Mouse (Mus musculus): ENCODE measurements around the gene Sacs. TPM values are rescaled to one million over a fixed set of nuclear protein-coding genes. Genes with fewer than 3 reads are reported as not detected.
"Not testable (repeated sequence)": the region's sequence is repeated elsewhere in the genome, so short reads cannot be mapped to it uniquely, and the experiment has no call there.

The Sacs gene
- polyA plus RNA-seq, 1 experiment from 2014 or later = 2.3 TPM

- 80% methylated on average over 1 of the region's 1 CpGs for WGBS
- Histone ChIP-seq H3K9ac (no peak overlapping the region), H3K4me1 (no peaks in the 10 kb centered on the region), H3K27me3 (peaks cover 5% of the 10 kb centered on the region; the same call in 1 of the 2 replicates), H3K4me2 (no peak overlapping the region), H3K9me3 (no peaks in the 10 kb centered on the region), H3K27ac (no peak overlapping the region), H3K4me3 (no peak overlapping the region), H3K36me3 (no peaks in the 10 kb centered on the region)
- no peak for ATAC-seq (ENCODE audit: borderline replicate concordance, extremely low read depth, low FRiP score, low TSS enrichment)
Measured at GRCm38 (mm10) chr14:61132556-61132955, 5.7 kb upstream of the Sacs start.

- H3K27ac ChIP-seq = no peak overlapping the region
- H3K27me3 ChIP-seq = peaks cover 11% of the 10 kb centered on the region; the same call in 1 of the 2 replicates
- H3K9me3 ChIP-seq = no peaks in the 10 kb centered on the region
- 61% methylated on average over 5 of the region's 5 CpGs for WGBS
- no peaks in the 10 kb centered on the region for H3K4me1 ChIP-seq
- H3K36me3 ChIP-seq = no peaks in the 10 kb centered on the region
- ATAC-seq (ENCODE audit: borderline replicate concordance, extremely low read depth, low FRiP score, low TSS enrichment) = no peak
- no peak overlapping the region for H3K4me2 ChIP-seq
- no peak overlapping the region for H3K4me3 ChIP-seq
- no peak overlapping the region for H3K9ac ChIP-seq
Measured at GRCm38 (mm10) chr14:61134381-61135030, 3.8 kb upstream of the Sacs start.

GRCm38 (mm10) chr14:61137410-61137809 is 847 bp upstream of the Sacs start:
- Histone ChIP-seq H3K9me3 (no peaks in the 10 kb centered on the region), H3K4me3 (no peak overlapping the region), H3K4me1 (no peaks in the 10 kb centered on the region), H3K36me3 (no peaks in the 10 kb centered on the region), H3K4me2 (no peak overlapping the region), H3K9ac (no peak overlapping the region), H3K27me3 (peaks cover 12% of the 10 kb centered on the region; the same call in 1 of the 2 replicates), H3K27ac (no peak overlapping the region)
- ATAC-seq (ENCODE audit: borderline replicate concordance, extremely low read depth, low FRiP score, low TSS enrichment) = no peak
- 72% methylated on average over 5 of the region's 5 CpGs for WGBS

- H3K9me3 ChIP-seq = no peaks in the 10 kb centered on the region
- ATAC-seq (ENCODE audit: borderline replicate concordance, extremely low read depth, low FRiP score, low TSS enrichment) = no peak
- H3K4me1 ChIP-seq = no peaks in the 10 kb centered on the region
- H3K4me2 ChIP-seq = peak overlapping the region; percentile 66
- H3K36me3 ChIP-seq = no peaks in the 10 kb centered on the region
- no peak overlapping the region for H3K27ac ChIP-seq
- 0 out of 2 replicates have a peak overlapping the region, but pooled peaks have one; percentile 17 for H3K9ac ChIP-seq
- peak overlapping the region; percentile 39 for H3K4me3 ChIP-seq
- 18% methylated on average over 8 of the region's 8 CpGs for WGBS
- H3K27me3 ChIP-seq = peaks cover 12% of the 10 kb centered on the region; the same call in 1 of the 2 replicates
Measured at GRCm38 (mm10) chr14:61138727-61139067, 440 bp downstream of the Sacs start.

- H3K27me3 ChIP-seq = peaks cover 6% of the 10 kb centered on the region; the same call in 1 of the 2 replicates
- H3K9ac ChIP-seq = no peak overlapping the region
- 51% methylated on average over 8 of the region's 8 CpGs for WGBS
- no peaks in the 10 kb centered on the region for H3K9me3 ChIP-seq
- ATAC-seq (ENCODE audit: borderline replicate concordance, extremely low read depth, low FRiP score, low TSS enrichment) = no peak
- H3K27ac ChIP-seq = no peak overlapping the region
- no peak overlapping the region for H3K4me3 ChIP-seq
- no peaks in the 10 kb centered on the region for H3K36me3 ChIP-seq
- peak overlapping the region; percentile 28; the same call in 1 of the 2 replicates for H3K4me2 ChIP-seq
- H3K4me1 ChIP-seq = no peaks in the 10 kb centered on the region
Measured at GRCm38 (mm10) chr14:61143358-61143757, 5.1 kb downstream of the Sacs start.

GRCm38 (mm10) chr14:61143869-61144268 is 5.6 kb downstream of the Sacs start:
- Histone ChIP-seq H3K9ac (no peak overlapping the region), H3K27ac (no peak overlapping the region), H3K9me3 (no peaks in the 10 kb centered on the region), H3K4me2 (peak overlapping the region; percentile 28; the same call in 1 of the 2 replicates), H3K36me3 (no peaks in the 10 kb centered on the region), H3K27me3 (peaks cover 6% of the 10 kb centered on the region; the same call in 1 of the 2 replicates), H3K4me1 (no peaks in the 10 kb centered on the region), H3K4me3 (no peak overlapping the region)
- WGBS = 27% methylated on average over 11 of the region's 11 CpGs
- ATAC-seq (ENCODE audit: borderline replicate concordance, extremely low read depth, low FRiP score, low TSS enrichment) = no peak

- not testable (repeated sequence) for H3K27ac ChIP-seq; H3K4me3 ChIP-seq; H3K9ac ChIP-seq; H3K4me1 ChIP-seq; H3K9me3 ChIP-seq; H3K4me2 ChIP-seq; H3K36me3 ChIP-seq; ATAC-seq (ENCODE audit: borderline replicate concordance, extremely low read depth, low FRiP score, low TSS enrichment); H3K27me3 ChIP-seq
- 88% methylated on average over 13 of the region's 13 CpGs for WGBS
Measured at GRCm38 (mm10) chr14:61150416-61150815, 12.2 kb downstream of the Sacs start.

GRCm38 (mm10) chr14:61154900-61155585 is 16.8 kb downstream of the Sacs start:
- no peaks in the 10 kb centered on the region for H3K36me3 ChIP-seq
- no peak overlapping the region for H3K4me2 ChIP-seq
- ATAC-seq (ENCODE audit: borderline replicate concordance, extremely low read depth, low FRiP score, low TSS enrichment) = no peak
- no peak overlapping the region for H3K27ac ChIP-seq
- H3K9ac ChIP-seq = no peak overlapping the region
- no peak overlapping the region for H3K4me3 ChIP-seq
- WGBS = 79% methylated on average over 6 of the region's 6 CpGs
- 0 out of 2 replicates have a peak, but pooled peaks cover 5% of the 10 kb centered on the region for H3K4me1 ChIP-seq
- H3K9me3 ChIP-seq = no peaks in the 10 kb centered on the region
- no peaks in the 10 kb centered on the region for H3K27me3 ChIP-seq

GRCm38 (mm10) chr14:61155687-61156086 is 17.4 kb downstream of the Sacs start:
- Histone ChIP-seq H3K27ac (no peak overlapping the region), H3K9me3 (no peaks in the 10 kb centered on the region), H3K4me3 (no peak overlapping the region), H3K4me1 (0 out of 2 replicates have a peak, but pooled peaks cover 5% of the 10 kb centered on the region), H3K36me3 (no peaks in the 10 kb centered on the region), H3K27me3 (no peaks in the 10 kb centered on the region), H3K9ac (no peak overlapping the region), H3K4me2 (no peak overlapping the region)
- no peak for ATAC-seq (ENCODE audit: borderline replicate concordance, extremely low read depth, low FRiP score, low TSS enrichment)

- not testable (repeated sequence) for H3K4me2 ChIP-seq; H3K9ac ChIP-seq; H3K36me3 ChIP-seq; H3K4me1 ChIP-seq; H3K4me3 ChIP-seq; ATAC-seq (ENCODE audit: borderline replicate concordance, extremely low read depth, low FRiP score, low TSS enrichment); H3K27me3 ChIP-seq; H3K27ac ChIP-seq; H3K9me3 ChIP-seq
- WGBS = 73% methylated on average over 7 of the region's 7 CpGs
Measured at GRCm38 (mm10) chr14:61157426-61157825, 19.2 kb downstream of the Sacs start.

GRCm38 (mm10) chr14:61160920-61161319 is 22.7 kb downstream of the Sacs start:
- H3K4me1 ChIP-seq = peaks cover 9% of the 10 kb centered on the region
- H3K27ac ChIP-seq = no peak overlapping the region
- H3K36me3 ChIP-seq = no peaks in the 10 kb centered on the region
- H3K9ac ChIP-seq = no peak overlapping the region
- H3K9me3 ChIP-seq = no peaks in the 10 kb centered on the region
- no peak for ATAC-seq (ENCODE audit: borderline replicate concordance, extremely low read depth, low FRiP score, low TSS enrichment)
- no peaks in the 10 kb centered on the region for H3K27me3 ChIP-seq
- no peak overlapping the region for H3K4me2 ChIP-seq
- no peak overlapping the region for H3K4me3 ChIP-seq
- WGBS = 33% methylated on average over 1 of the region's 1 CpGs

Measured in lung, embryonic 15.5 days (tissue).